In the genomic region with DNA sequence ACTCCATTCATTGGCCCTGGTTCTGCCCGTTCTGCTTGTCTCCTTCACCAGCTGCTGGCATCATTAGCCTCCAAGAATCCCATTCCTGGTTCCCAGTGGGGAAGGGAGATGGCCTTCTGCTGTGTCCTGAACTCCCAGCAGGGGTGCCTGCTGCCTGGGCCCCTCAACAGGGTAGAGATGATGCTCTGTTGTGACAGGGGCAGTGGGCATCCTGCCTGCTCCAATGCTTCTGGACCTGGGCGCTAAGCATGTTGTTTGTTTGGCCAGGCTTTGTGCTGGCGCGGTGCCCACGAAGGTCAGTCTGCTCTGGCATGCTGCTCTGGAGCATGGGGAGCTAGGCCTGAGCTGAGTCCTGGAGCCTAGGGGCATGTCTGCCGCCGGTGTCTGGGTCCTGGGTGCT, we compare ENCODE assay signal across 9 mouse cellular contexts. TPM values are rescaled to one million over a fixed set of nuclear protein-coding genes. Genes with fewer than 3 reads are reported as not detected.
A peak's percentile ranks its signal among the peaks of the same experiment; 100 is the strongest.
DNase-seq lines count a peak whose midpoint lies in the region; ATAC-seq and TF ChIP-seq lines count a peak whose summit lies in the region.
"Had no signal": no experiment of that assay in that cellular context is flagged by ENCODE, and none has a peak within 500 bp of the region (broad histone marks: within the 10 kb centered on the region; RNA-seq: fewer than 3 reads in every experiment).

No protein-coding gene starts in this region.

- no peak overlapping the region for H3K4me3 ChIP-seq in forebrain, postnatal 0 days (ENCODE audit: low read depth, low read length)

- no peak overlapping the region for H3K4me2 ChIP-seq in forebrain, postnatal 0 days (ENCODE audit: low read depth)

- no peaks in the 10 kb centered on the region for H3K36me3 ChIP-seq in forebrain, postnatal 0 days (ENCODE audit: insufficient read depth)

- peak; percentile 83 for DNase-seq in Muller cell, postnatal 12 days (ENCODE audit: inconsistent ontology term)
- peak; percentile 84 for DNase-seq in adrenal gland, adult 2 months
- DNase-seq in forebrain, postnatal 0 days, result no peak
- DNase-seq in kidney, adult 11 months, result peak; percentile 71
- DNase-seq in lung, postnatal 14 days, result peak; percentile 61
- DNase-seq in thymus, postnatal 25 days, result no peak
- DNase-seq in thymus, postnatal 4 days, result no peak

- H3K9me3 ChIP-seq in forebrain, postnatal 0 days (ENCODE audit: low read length), result no peaks in the 10 kb centered on the region

- peak; percentile 47; the same call in 1 of the 2 replicates for ATAC-seq in forebrain, postnatal 0 days

- 51% methylated on average over 7 of the region's 7 CpGs for WGBS in forebrain, postnatal 0 days

- TF ChIP-seq CTCF in forebrain, postnatal 0 days (IDR thresholded peaks at IDR 0.05; ENCODE audit: low read depth), result no peak

- no peak overlapping the region for H3K27ac ChIP-seq in forebrain, postnatal 0 days (ENCODE audit: low read depth, low read length)

- no peaks in the 10 kb centered on the region for H3K4me1 ChIP-seq in forebrain, postnatal 0 days (ENCODE audit: insufficient read depth)

- no peak overlapping the region for H3K9ac ChIP-seq in forebrain, postnatal 0 days

- H3K27me3 ChIP-seq in forebrain, postnatal 0 days (ENCODE audit: insufficient read depth, low read length), result no peaks in the 10 kb centered on the region

RNA-seq across cellular contexts. Expression of a gene that starts 16.0 kb away (rescaled TPM):
- 100 to 1,000 TPM in 1 of 2 experiments, 10 to 100 TPM in 1; 87.4 to 150 TPM for total RNA-seq in adrenal gland, adult 2 months (2021)
- polyA plus RNA-seq in adrenal gland, adult 2 months (2012; rRNA removed), result 122 and 125 TPM in 2 replicates
- total RNA-seq in forebrain, postnatal 0 days (2014; rRNA removed), result 13.8 and 22.6 TPM in 2 replicates
- 2.3 and 2.6 TPM in 2 replicates for polyA plus RNA-seq in forebrain, postnatal 0 days (2015; fragmentation: Nextera tagmentation; extraction: Ambion mirVana)

RNA-seq across cellular contexts. Expression of a gene that starts 31.5 kb away (rescaled TPM):
- not detected for total RNA-seq in adrenal gland, adult 2 months (2021)
- polyA plus RNA-seq in adrenal gland, adult 2 months (2012; rRNA removed), result not detected in 2 replicates
- total RNA-seq in forebrain, postnatal 0 days (2014; rRNA removed), result not detected in 2 replicates
- not detected in 2 replicates for polyA plus RNA-seq in forebrain, postnatal 0 days (2015; fragmentation: Nextera tagmentation; extraction: Ambion mirVana)
- total RNA-seq: adrenal gland, postnatal 4 days; layer of hippocampus, postnatal 10 days had no signal

RNA-seq across cellular contexts. Expression of a gene that starts 54.2 kb away (rescaled TPM):
- not detected for total RNA-seq in adrenal gland, adult 2 months (2021)
- 0.16 and 0.33 TPM in 2 replicates for polyA plus RNA-seq in adrenal gland, adult 2 months (2012; rRNA removed)
- total RNA-seq in forebrain, postnatal 0 days (2014; rRNA removed), result not detected in 2 replicates
- not detected in 2 replicates for polyA plus RNA-seq in forebrain, postnatal 0 days (2015; fragmentation: Nextera tagmentation; extraction: Ambion mirVana)
- total RNA-seq: layer of hippocampus, postnatal 10 days had no signal

Comparison
In these comparisons a context has a peak if more than half of its experiments do, and no peak if none do; other contexts are left out.
1. DNase-seq: peak in Muller cell, postnatal 12 days (single experiment), adrenal gland, adult 2 months (single experiment), kidney, adult 11 months (single experiment) and lung, postnatal 14 days (single experiment); none in forebrain, postnatal 0 days (single experiment), thymus, postnatal 25 days (single experiment) and thymus, postnatal 4 days (single experiment).